Mouse (Mus musculus) kidney, postnatal 14 days (tissue): Measurements from ENCODE around the gene Tctn1.
A peak's percentile ranks its signal among the peaks of the same experiment; 100 is the strongest.
"Not testable (repeated sequence)": the region's sequence is repeated elsewhere in the genome, so short reads cannot be mapped to it uniquely, and the experiment has no call there.

ENCODE experiments used
- DNase-seq: peaks from one replicate; pipeline ENCODE4 v3.0.0; 2022; ENCODE audit warnings: mixed read lengths

The Tctn1 gene

GRCm38 (mm10) chr5:122217636-122218035, 46.6 kb downstream of the Tctn1 start:
- no peak for DNase-seq

GRCm38 (mm10) chr5:122213861-122214260, 50.4 kb downstream of the Tctn1 start:
- DNase-seq: no peak

GRCm38 (mm10) chr5:122212820-122213219, 51.4 kb downstream of the Tctn1 start:
- DNase-seq: not testable (repeated sequence)

- DNase-seq: no peak
Measured at GRCm38 (mm10) chr5:122212125-122212524, 52.1 kb downstream of the Tctn1 start.

- DNase-seq: no peak
Measured at GRCm38 (mm10) chr5:122210890-122211289, 53.4 kb downstream of the Tctn1 start.

GRCm38 (mm10) chr5:122209591-122210368, 54.5 kb downstream of the Tctn1 start:
- peak; percentile 69 for DNase-seq

- DNase-seq: no peak
Measured at GRCm38 (mm10) chr5:122208909-122209308, 55.4 kb downstream of the Tctn1 start.

GRCm38 (mm10) chr5:122206475-122206874, 57.8 kb downstream of the Tctn1 start, which contains the start of gene Hvcn1:
Gene Hvcn1 (plus strand): TSS chr5:122206804.
- DNase-seq: no peak

GRCm38 (mm10) chr5:122204180-122204579, 60.1 kb downstream of the Tctn1 start:
- no peak for DNase-seq

GRCm38 (mm10) chr5:122201904-122202303, 62.4 kb downstream of the Tctn1 start:
- DNase-seq: no peak

- DNase-seq: no peak
Measured at GRCm38 (mm10) chr5:122200872-122201271, 63.4 kb downstream of the Tctn1 start.

GRCm38 (mm10) chr5:122192347-122192746, 71.9 kb downstream of the Tctn1 start:
- DNase-seq: no peak

- DNase-seq: peak; percentile 44
Measured at GRCm38 (mm10) chr5:122191269-122192063, 72.8 kb downstream of the Tctn1 start.

- no peak for DNase-seq
Measured at GRCm38 (mm10) chr5:122190465-122190864, 73.8 kb downstream of the Tctn1 start.

- no peak for DNase-seq
Measured at GRCm38 (mm10) chr5:122189115-122189514, 75.1 kb downstream of the Tctn1 start.
